In the genomic region with DNA sequence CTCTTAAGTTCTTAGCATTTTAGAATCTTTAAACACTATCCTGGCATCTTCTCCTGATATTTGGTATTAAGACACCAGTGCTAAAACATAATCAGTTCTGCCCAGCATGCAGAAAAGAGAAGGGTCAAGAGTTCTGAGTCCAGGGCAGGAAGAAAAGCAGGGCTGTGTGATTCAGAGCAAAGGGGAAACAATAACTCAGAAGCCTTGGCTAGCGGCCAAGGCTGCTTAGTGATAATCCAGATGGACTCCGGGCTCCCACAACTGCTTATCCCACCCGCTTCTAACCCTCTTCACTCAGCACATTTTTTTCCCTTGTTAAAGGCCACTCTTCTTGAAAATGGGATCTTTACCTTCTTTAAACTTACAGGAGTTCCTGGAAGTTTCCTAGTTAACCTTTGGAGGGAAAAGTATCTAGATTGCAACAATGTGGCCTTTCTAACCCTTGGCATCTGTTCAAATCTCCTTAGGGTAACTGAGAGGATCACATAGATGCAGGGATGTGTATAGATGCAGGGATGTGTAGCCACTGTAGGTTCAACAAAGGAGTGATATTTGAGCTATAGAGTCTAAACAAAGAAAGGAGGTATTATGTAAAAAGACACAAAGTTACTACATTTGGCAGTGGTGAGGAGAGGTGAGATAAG, we compare ENCODE assay signal across 8 mouse cellular contexts. TPM values are rescaled to one million over a fixed set of nuclear protein-coding genes. Genes with fewer than 3 reads are reported as not detected.
DNase-seq lines count a peak whose midpoint lies in the region; ATAC-seq and TF ChIP-seq lines count a peak whose summit lies in the region.

No protein-coding gene starts in this region.

- no peak overlapping the region for H3K9ac ChIP-seq in hindbrain, embryonic 11.5 days (ENCODE audit: low read depth, low read length)
- H3K9ac ChIP-seq in liver, embryonic 14.5 days (replicated peaks): no peak overlapping the region

- no peak for TF ChIP-seq CTCF in liver, embryonic 14.5 days (IDR thresholded peaks at IDR 0.05; ENCODE audit: low read depth)

- DNase-seq in 416B (ENCODE audit: low read depth): peak; percentile 88
- peak; percentile 81 to 94 for DNase-seq in adrenal gland, adult (ENCODE audit: inconsistent age in 2 of 2, low spot score in 1 of 2)
- peak; percentile 70 for DNase-seq in forelimb bud, embryonic 11.5 days (ENCODE audit: low read depth, low spot score)
- DNase-seq in hindbrain, embryonic 11.5 days (ENCODE audit: low spot score): peak; percentile 73
- DNase-seq in liver, embryonic 14.5 days (ENCODE audit: low read depth in 3 of 3, low spot score in 3 of 3): peak in 2 of 3 experiments; percentile 14 to 20
- DNase-seq in retina, embryonic 14.5 days (ENCODE audit: low spot score): peak; percentile 65
- DNase-seq in right cerebral cortex, postnatal 36 days (ENCODE audit: low spot score in 2 of 2): no peak

- no peaks in the 10 kb centered on the region for H3K36me3 ChIP-seq in hindbrain, embryonic 11.5 days (ENCODE audit: control insufficient read depth, insufficient read depth, low read length)
- no peaks in the 10 kb centered on the region for H3K36me3 ChIP-seq in liver, embryonic 14.5 days (replicated peaks; ENCODE audit: control insufficient read depth, insufficient read depth, low read depth)

- H3K4me1 ChIP-seq in hindbrain, embryonic 11.5 days (replicated peaks; ENCODE audit: control insufficient read depth, insufficient read depth, low read length): peaks cover 2% of the 10 kb centered on the region; the same call in 1 of the 2 replicates
- peaks cover 0 to 6% of the 10 kb centered on the region in 2 experiments; a peak in 3 of 4 replicates for H3K4me1 ChIP-seq in liver, embryonic 14.5 days (replicated peaks; ENCODE audit: control insufficient read depth in 2 of 2, insufficient read depth in 2 of 2, low read length in 1 of 2)

- H3K4me3 ChIP-seq in hindbrain, embryonic 11.5 days (ENCODE audit: low read depth, low read length): no peak overlapping the region
- no peak overlapping the region for H3K4me3 ChIP-seq in liver, embryonic 14.5 days (ENCODE audit: insufficient read depth in 1 of 2, low read depth in 2 of 2, low read length in 2 of 2)

- peak; percentile 53; the same call in 1 of the 2 replicates for ATAC-seq in hindbrain, embryonic 11.5 days (ENCODE audit: low FRiP score)
- no peak for ATAC-seq in liver, embryonic 14.5 days (ENCODE audit: insufficient read depth)
- ATAC-seq in erythroid progenitor cell, adult 5-6 weeks (replicated peaks; ENCODE audit: low FRiP score, poor library complexity, severe bottlenecking): no peak

- H3K4me2 ChIP-seq in hindbrain, embryonic 11.5 days (replicated peaks; ENCODE audit: low read depth, low read length): no peak overlapping the region
- no peak overlapping the region for H3K4me2 ChIP-seq in liver, embryonic 14.5 days (ENCODE audit: low read depth)

- TF ChIP-seq EP300 in liver, embryonic 14.5 days (IDR thresholded peaks at IDR 0.05; ENCODE audit: low read depth): no peak

- H3K27me3 ChIP-seq in hindbrain, embryonic 11.5 days (ENCODE audit: control insufficient read depth, insufficient read depth, low read length): no peaks in the 10 kb centered on the region
- no peaks in the 10 kb centered on the region for H3K27me3 ChIP-seq in liver, embryonic 14.5 days (ENCODE audit: control insufficient read depth, insufficient read depth, low read length)

- no peaks in the 10 kb centered on the region for H3K9me3 ChIP-seq in hindbrain, embryonic 11.5 days (ENCODE audit: control insufficient read depth, low read length)
- no peaks in the 10 kb centered on the region for H3K9me3 ChIP-seq in liver, embryonic 14.5 days (ENCODE audit: control insufficient read depth, low read length)

- WGBS in hindbrain, embryonic 11.5 days: 12% methylated on average over 3 of the region's 3 CpGs
- WGBS in liver, embryonic 14.5 days (ENCODE audit: insufficient replicate concordance): 18% methylated on average over 3 of the region's 3 CpGs

- peak overlapping the region; percentile 6; the same call in 1 of the 2 replicates for H3K27ac ChIP-seq in hindbrain, embryonic 11.5 days (ENCODE audit: low read depth, low read length)
- no peak overlapping the region for H3K27ac ChIP-seq in liver, embryonic 14.5 days

RNA-seq across cellular contexts. Expression of a gene that starts 33.1 kb away (rescaled TPM):
- 52.6 and 52.7 TPM in 2 replicates for polyA plus RNA-seq in hindbrain, embryonic 11.5 days (2014; fragmentation: Nextera tagmentation; extraction: Ambion mirVana)
- 2.5 and 3.9 TPM in 2 replicates for polyA plus RNA-seq in liver, embryonic 14.5 days (2012; rRNA removed)
- 8.0 and 8.2 TPM in 2 replicates for polyA plus RNA-seq in liver, embryonic 14.5 days (2014; fragmentation: Nextera tagmentation; extraction: Ambion mirVana)
- 11.5 and 26.8 TPM in 2 replicates for total RNA-seq in erythroid progenitor cell, adult 5-6 weeks (2015; ENCODE audit: low replicate concordance)
- 20.6 and 22.7 TPM in 2 replicates for total RNA-seq in erythroid progenitor cell, adult 5-6 weeks (2017; ENCODE audit: low replicate concordance)

Comparison
In these comparisons a context has a peak if more than half of its experiments do, and no peak if none do; other contexts are left out.
1. DNase-seq: peak in 416B (single experiment), adrenal gland, adult (2 of 2), forelimb bud, embryonic 11.5 days (single experiment), hindbrain, embryonic 11.5 days (single experiment), liver, embryonic 14.5 days (2 of 3) and retina, embryonic 14.5 days (single experiment); none in right cerebral cortex, postnatal 36 days (0 of 2).